Mouse (Mus musculus) ES-E14 (cell line): ENCODE results near the gene Bag5. TPM values are rescaled to one million over a fixed set of nuclear protein-coding genes. Genes with fewer than 3 reads are reported as not detected.

Experiments used
- DNase-seq: peaks from one replicate; pipeline ENCODE4 v3.0.0-alpha.2; 2013; ENCODE audit warnings: low read depth, low spot score
- H3K27ac ChIP-seq: 2 replicates; pipeline ENCODE4 v1.5.1; 2012; ENCODE audit warnings: low read depth, mild to moderate bottlenecking, low read length, moderate library complexity, mixed read lengths; ENCODE audit not compliant: poor library complexity, insufficient read depth, severe bottlenecking
- H3K36me3 ChIP-seq: 2 replicates; pipeline ENCODE4 v1.6.1; 2012; ENCODE audit warnings: mild to moderate bottlenecking, low read length, moderate library complexity, mixed read lengths; ENCODE audit not compliant: control insufficient read depth, poor library complexity, insufficient read depth, severe bottlenecking
- H3K4me1 ChIP-seq, 2 experiments: fragments of 150-350 bp in 1 of 2; sonication (generic) in 1 of 2; 2 replicates each; pipeline ENCODE4 v1.6.1; 2012; ENCODE audit warnings: low read length in 2 of 2, mild to moderate bottlenecking in 1 of 2, mixed read lengths in 1 of 2; ENCODE audit not compliant: control insufficient read depth in 2 of 2, insufficient read depth in 2 of 2, poor library complexity in 1 of 2
- H3K4me3 ChIP-seq, 2 experiments: fragments of 150-350 bp in 1 of 2; sonication (generic) in 1 of 2; 2 replicates each; pipeline ENCODE4 v1.5.1; 2012; ENCODE audit warnings: low read length in 2 of 2, low read depth in 1 of 2, mild to moderate bottlenecking in 1 of 2, mixed read lengths in 1 of 2; ENCODE audit not compliant: insufficient read depth in 1 of 2, poor library complexity in 1 of 2, severe bottlenecking in 1 of 2
- H3K9ac ChIP-seq: 2 replicates; pipeline ENCODE4 v1.6.1; 2012; ENCODE audit warnings: low read depth, mild to moderate bottlenecking, low read length, mixed read lengths; ENCODE audit not compliant: poor library complexity, insufficient read depth, severe bottlenecking
- H3K9me3 ChIP-seq: fragments of 150-350 bp; sonication (generic); 2 replicates; pipeline ENCODE4 v1.6.1; 2012; ENCODE audit warnings: low read depth, mild to moderate bottlenecking, low read length; ENCODE audit not compliant: control insufficient read depth, insufficient read depth
- CHD2 ChIP-seq: IDR thresholded peaks from 2 replicates; pipeline ENCODE4 v1.6.1; 2014; ENCODE audit warnings: mild to moderate bottlenecking, low read depth, low read length, inconsistent platforms
- HCFC1 ChIP-seq: IDR thresholded peaks from 2 replicates; pipeline ENCODE4 v1.6.1; 2012; ENCODE audit warnings: low read length, inconsistent platforms, borderline replicate concordance; ENCODE audit not compliant: insufficient read depth
- MAFK ChIP-seq: IDR thresholded peaks from 2 replicates; pipeline ENCODE4 v1.6.1; 2014; ENCODE audit warnings: mild to moderate bottlenecking, low read depth, low read length, inconsistent platforms; ENCODE audit not compliant: insufficient read depth
- ZC3H11A ChIP-seq: IDR thresholded peaks from 2 replicates; pipeline ENCODE4 v1.6.1; 2012; ENCODE audit warnings: low read depth, mild to moderate bottlenecking, inconsistent platforms, low read length, borderline replicate concordance
- ZNF384 ChIP-seq: IDR thresholded peaks from 2 replicates; pipeline ENCODE4 v1.6.1; 2012; ENCODE audit warnings: low read depth, low read length, inconsistent platforms
- in situ Hi-C, 2 experiments: fragments of 600-800 bp; cut with MboI; formaldehyde crosslinking; loops; one replicate each; pipeline ENCODE4 v1.15.1; 2025; ENCODE audit warnings: low sequenced_read_pairs in 2 of 2, inconsistent platforms in 1 of 2; ENCODE audit not compliant: unreplicated experiment in 2 of 2
- total RNA-seq: library from RNA; depleted of rRNA; stranded (reverse); fragments of 300-350 nt; gene quantifications from 2 replicates; pipeline ENCODE4 v1.2.3, GENCODE M21; 2012

The Bag5 gene
- total RNA-seq, 1 experiment, result 14.8 TPM

DNA sequence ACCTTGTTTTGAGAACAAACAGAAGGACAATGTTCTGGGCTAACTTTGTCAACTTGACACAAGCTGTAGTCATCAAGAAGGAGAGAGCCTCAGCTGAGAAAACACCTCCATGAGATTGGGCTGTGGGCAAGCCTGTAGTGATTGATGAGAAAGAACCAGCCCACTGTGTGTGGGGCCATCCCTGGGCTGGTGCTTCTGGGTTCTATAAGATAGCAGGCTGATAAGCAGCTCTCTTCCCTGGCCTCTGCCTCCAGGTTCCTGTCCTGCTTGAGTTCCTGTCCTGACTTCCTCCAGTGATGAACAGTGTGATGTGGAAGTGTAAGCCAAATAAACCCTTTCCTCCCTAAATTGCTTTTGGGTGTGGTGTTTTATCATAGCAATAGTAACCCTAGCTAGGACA lies 41.7 kb upstream of the Bag5 start:
- no peak overlapping the region for H3K4me3 ChIP-seq
- no peaks in the 10 kb centered on the region for H3K9me3 ChIP-seq
- no peak overlapping the region for H3K9ac ChIP-seq
- TF ChIP-seq CHD2 (no peak), ZNF384 (no peak), ZC3H11A (no peak), MAFK (no peak), HCFC1 (no peak)
- H3K36me3 ChIP-seq, result no peaks in the 10 kb centered on the region
- DNase-seq, result no peak
- peaks cover 0 to 12% of the 10 kb centered on the region in 2 experiments; a peak in 2 of 4 replicates for H3K4me1 ChIP-seq
- in situ Hi-C loops, result no loop called here
- H3K27ac ChIP-seq, result no peak overlapping the region

DNA sequence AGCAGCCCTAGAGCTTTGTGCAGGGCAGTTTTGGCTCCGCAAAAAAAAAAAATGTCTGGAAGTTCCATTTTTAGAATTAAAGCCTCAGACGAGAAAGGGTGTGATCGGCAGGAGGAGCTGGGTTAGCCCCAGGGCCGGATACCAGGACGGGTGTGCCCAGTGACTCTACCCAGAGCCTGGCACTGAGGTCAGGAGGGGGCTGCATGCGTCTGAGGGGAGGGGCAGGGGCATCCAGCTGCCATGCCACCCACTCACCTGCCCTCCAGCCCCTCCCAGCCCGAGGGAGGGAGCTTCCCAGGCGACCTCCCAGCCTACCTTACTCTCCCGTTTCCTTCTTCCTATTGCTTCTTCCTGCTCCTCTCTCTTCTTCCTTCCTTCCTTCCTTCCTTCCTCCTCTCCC lies 40.3 kb upstream of the Bag5 start:
- TF ChIP-seq ZNF384 (no peak), CHD2 (no peak), HCFC1 (no peak), MAFK (no peak), ZC3H11A (no peak)
- H3K9ac ChIP-seq, result no peak overlapping the region
- no peak overlapping the region for H3K27ac ChIP-seq
- H3K36me3 ChIP-seq, result no peaks in the 10 kb centered on the region
- in situ Hi-C loops, result no loop called here
- no peak for DNase-seq
- H3K9me3 ChIP-seq, result no peaks in the 10 kb centered on the region
- no peak overlapping the region for H3K4me3 ChIP-seq
- peaks cover 0 to 10% of the 10 kb centered on the region in 2 experiments; a peak in 2 of 4 replicates for H3K4me1 ChIP-seq

DNA sequence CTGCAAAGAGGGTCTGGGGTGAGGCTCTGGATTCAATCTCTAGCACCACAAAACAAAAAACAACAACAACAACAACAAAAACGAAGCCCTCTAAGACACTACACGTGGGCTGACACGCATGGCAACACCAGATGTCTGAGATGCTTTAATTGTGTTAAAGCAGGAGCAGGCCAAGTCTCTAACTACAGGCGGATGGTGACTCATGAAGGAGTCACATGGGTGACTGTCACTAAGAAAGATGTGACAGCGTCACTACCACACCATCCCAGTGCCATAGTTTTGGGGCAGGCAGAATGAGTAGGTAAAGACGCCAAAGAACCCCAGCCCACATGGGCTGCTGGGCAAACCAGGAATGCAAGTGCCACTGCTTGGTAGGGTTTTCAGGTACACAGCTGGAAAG lies 39.4 kb upstream of the Bag5 start:
- TF ChIP-seq ZNF384, result no peak
- TF ChIP-seq CHD2, result no peak
- H3K9ac ChIP-seq, result no peak overlapping the region
- no peak overlapping the region for H3K27ac ChIP-seq
- no peak overlapping the region for H3K4me3 ChIP-seq
- in situ Hi-C loops, result no loop called here
- H3K4me1 ChIP-seq, result peaks cover 0 to 8% of the 10 kb centered on the region in 2 experiments; a peak in 1 of 4 replicates
- DNase-seq, result no peak
- H3K9me3 ChIP-seq, result no peaks in the 10 kb centered on the region
- no peaks in the 10 kb centered on the region for H3K36me3 ChIP-seq

DNA sequence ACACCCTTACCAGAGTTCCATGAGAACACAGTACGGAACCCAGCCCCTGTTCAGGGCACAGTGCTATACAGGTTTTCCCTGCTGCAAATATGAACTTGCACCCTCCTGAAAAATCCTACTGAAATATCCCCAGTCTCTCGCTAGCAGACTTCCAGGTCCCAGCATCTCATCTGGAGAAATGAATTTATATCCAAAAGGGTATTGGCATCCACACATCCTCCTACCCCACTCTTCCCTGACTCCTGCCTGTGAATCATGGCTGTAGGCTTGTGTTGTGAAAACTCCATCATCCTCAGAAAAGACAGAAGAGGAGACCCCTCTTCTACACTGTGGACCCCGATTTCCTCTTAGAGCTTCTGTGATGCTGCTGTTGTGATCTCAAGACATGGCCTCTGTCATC lies 37.7 kb upstream of the Bag5 start:
- Histone ChIP-seq H3K9ac (no peak overlapping the region), H3K27ac (no peak overlapping the region), H3K4me1 (peaks cover 0 to 6% of the 10 kb centered on the region in 2 experiments; a peak in 1 of 4 replicates), H3K4me3 (no peak overlapping the region), H3K36me3 (no peaks in the 10 kb centered on the region), H3K9me3 (no peaks in the 10 kb centered on the region)
- in situ Hi-C loops, result no loop called here
- no peak for TF ChIP-seq ZNF384
- TF ChIP-seq HCFC1, result no peak
- TF ChIP-seq MAFK, result no peak
- no peak for TF ChIP-seq CHD2
- no peak for TF ChIP-seq ZC3H11A
- no peak for DNase-seq

DNA sequence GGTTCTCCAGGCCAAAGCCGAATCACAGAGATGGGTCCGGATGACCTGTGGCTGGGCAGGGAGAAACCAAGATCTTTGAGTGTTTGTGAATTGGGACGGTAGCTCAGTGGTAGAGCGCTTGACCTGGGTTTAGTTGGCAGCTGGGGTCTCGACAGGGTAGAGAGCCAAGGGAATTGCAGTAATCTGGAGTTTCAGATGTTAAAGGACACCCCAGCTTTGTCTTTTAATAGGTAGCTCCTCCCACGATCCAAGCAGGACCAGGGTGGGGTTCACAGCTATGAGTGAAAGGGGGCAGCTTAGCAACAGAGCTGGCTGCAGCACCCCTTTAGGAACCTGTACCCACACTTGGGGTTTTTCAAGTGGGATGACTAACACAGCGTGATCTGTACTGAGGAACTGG lies 34.4 kb upstream of the Bag5 start:
- in situ Hi-C loops, result no loop called here
- DNase-seq, result no peak
- Histone ChIP-seq H3K36me3 (no peaks in the 10 kb centered on the region), H3K9me3 (no peaks in the 10 kb centered on the region), H3K4me1 (peaks cover 0 to 6% of the 10 kb centered on the region in 2 experiments; a peak in 1 of 4 replicates), H3K9ac (no peak overlapping the region), H3K27ac (no peak overlapping the region), H3K4me3 (no peak overlapping the region)
- TF ChIP-seq ZC3H11A, result no peak
- TF ChIP-seq CHD2, result no peak
- TF ChIP-seq MAFK, result no peak
- no peak for TF ChIP-seq ZNF384
- no peak for TF ChIP-seq HCFC1
